Mouse (Mus musculus) heart, embryonic 10.5 days (tissue): Measurements from ENCODE around the gene Garnl3. TPM values are rescaled to one million over a fixed set of nuclear protein-coding genes. Genes with fewer than 3 reads are reported as not detected.

Experiments
- DNase-seq: peaks from one replicate; pipeline ENCODE4 v3.0.0-alpha.2; 2017; ENCODE audit warnings: low spot score
- H3K27ac ChIP-seq: fragments of 300-500 bp; sonication (generic); 2 replicates; pipeline ENCODE4 v1.5.1; 2016; ENCODE audit warnings: mild to moderate bottlenecking
- H3K27me3 ChIP-seq: fragments of 300-500 bp; sonication (generic); 2 replicates; pipeline ENCODE4 v1.6.1; 2016; ENCODE audit warnings: mild to moderate bottlenecking; ENCODE audit not compliant: poor library complexity, insufficient read depth, severe bottlenecking
- H3K36me3 ChIP-seq: fragments of 300-500 bp; sonication (generic); 2 replicates; pipeline ENCODE4 v1.6.1; 2016; ENCODE audit warnings: mild to moderate bottlenecking, moderate library complexity
- H3K4me1 ChIP-seq: fragments of 300-500 bp; sonication (generic); 2 replicates; pipeline ENCODE4 v1.6.1; 2016; ENCODE audit warnings: mild to moderate bottlenecking
- H3K4me3 ChIP-seq: fragments of 300-500 bp; sonication (generic); 2 replicates; pipeline ENCODE4 v1.5.1; 2016; ENCODE audit warnings: mild to moderate bottlenecking, moderate library complexity
- H3K9me3 ChIP-seq: fragments of 300-500 bp; sonication (generic); 2 replicates; pipeline ENCODE4 v1.6.1; 2016; ENCODE audit warnings: mild to moderate bottlenecking, moderate library complexity
- WGBS: fragments of 180-500 bp; shearing (Covaris S2); methylation state at CpG from one replicate; pipeline ENCODE4 v1.1.7; 2016; 5-methylcytosine and 5-hydroxymethylcytosine counted together
- polyA plus RNA-seq: library from polyadenylated mRNA; unstranded; fragments of >200 nt; fragmentation: Nextera tagmentation; extraction: Ambion mirVana; gene quantifications from 2 replicates; pipeline ENCODE4 v1.2.1, GENCODE M21; 2016

Garnl3 gene
- polyA plus RNA-seq, 1 experiment from 2014 or later: 10.5 TPM

GRCm38 (mm10) chr2:33065610-33066009 lies 65.8 kb downstream of the Garnl3 start:
- no peaks in the 10 kb centered on the region for H3K36me3 ChIP-seq
- no peak for DNase-seq
- H3K27me3 ChIP-seq: no peaks in the 10 kb centered on the region
- 69% methylated on average over 1 of the region's 1 CpGs for WGBS
- no peak overlapping the region for H3K4me3 ChIP-seq
- peaks cover 14% of the 10 kb centered on the region for H3K4me1 ChIP-seq
- H3K27ac ChIP-seq: no peak overlapping the region
- no peaks in the 10 kb centered on the region for H3K9me3 ChIP-seq

- Histone ChIP-seq H3K27me3 (no peaks in the 10 kb centered on the region), H3K4me3 (no peak overlapping the region), H3K9me3 (no peaks in the 10 kb centered on the region), H3K27ac (no peak overlapping the region), H3K36me3 (no peaks in the 10 kb centered on the region), H3K4me1 (peaks cover 7% of the 10 kb centered on the region)
- no peak for DNase-seq
- 59% methylated on average over 8 of the region's 8 CpGs for WGBS
Observed at GRCm38 (mm10) chr2:33062744-33063143, 68.7 kb downstream of the Garnl3 start.

GRCm38 (mm10) chr2:33058926-33059325 lies 72.5 kb downstream of the Garnl3 start:
- H3K27me3 ChIP-seq: no peaks in the 10 kb centered on the region
- no peak overlapping the region for H3K4me3 ChIP-seq
- H3K36me3 ChIP-seq: no peaks in the 10 kb centered on the region
- no peak overlapping the region for H3K27ac ChIP-seq
- DNase-seq: no peak
- no peaks in the 10 kb centered on the region for H3K9me3 ChIP-seq
- peaks cover 4% of the 10 kb centered on the region; the same call in 1 of the 2 replicates for H3K4me1 ChIP-seq
- WGBS: 82% methylated on average over 5 of the region's 5 CpGs

- H3K9me3 ChIP-seq: no peaks in the 10 kb centered on the region
- WGBS: 80% methylated on average over 7 of the region's 7 CpGs
- DNase-seq: no peak
- no peaks in the 10 kb centered on the region for H3K27me3 ChIP-seq
- H3K27ac ChIP-seq: no peak overlapping the region
- no peaks in the 10 kb centered on the region for H3K36me3 ChIP-seq
- peaks cover 6% of the 10 kb centered on the region; the same call in 1 of the 2 replicates for H3K4me1 ChIP-seq
- no peak overlapping the region for H3K4me3 ChIP-seq
Observed at GRCm38 (mm10) chr2:33057514-33057913, 73.9 kb downstream of the Garnl3 start.

- peaks cover 7% of the 10 kb centered on the region; the same call in 1 of the 2 replicates for H3K4me1 ChIP-seq
- H3K36me3 ChIP-seq: no peaks in the 10 kb centered on the region
- WGBS: 41% methylated on average over 10 of the region's 10 CpGs
- no peak overlapping the region for H3K27ac ChIP-seq
- H3K27me3 ChIP-seq: no peaks in the 10 kb centered on the region
- H3K9me3 ChIP-seq: no peaks in the 10 kb centered on the region
- no peak for DNase-seq
- H3K4me3 ChIP-seq: no peak overlapping the region
Observed at GRCm38 (mm10) chr2:33053966-33054365, 77.5 kb downstream of the Garnl3 start.

GRCm38 (mm10) chr2:33047360-33047759 lies 84.1 kb downstream of the Garnl3 start:
- DNase-seq: no peak
- H3K27me3 ChIP-seq: no peaks in the 10 kb centered on the region
- H3K4me1 ChIP-seq: peaks cover 30% of the 10 kb centered on the region
- no peak overlapping the region for H3K27ac ChIP-seq
- H3K36me3 ChIP-seq: no peaks in the 10 kb centered on the region
- WGBS: 40% methylated on average over 3 of the region's 3 CpGs
- no peaks in the 10 kb centered on the region for H3K9me3 ChIP-seq
- H3K4me3 ChIP-seq: no peak overlapping the region

GRCm38 (mm10) chr2:33046919-33047318 lies 84.5 kb downstream of the Garnl3 start:
- WGBS: 46% methylated on average over 5 of the region's 5 CpGs
- Histone ChIP-seq H3K4me3 (no peak overlapping the region), H3K27ac (0 out of 2 replicates have a peak overlapping the region, but pooled peaks have one; percentile 14), H3K27me3 (no peaks in the 10 kb centered on the region), H3K4me1 (peaks cover 32% of the 10 kb centered on the region), H3K9me3 (no peaks in the 10 kb centered on the region), H3K36me3 (no peaks in the 10 kb centered on the region)
- no peak for DNase-seq

GRCm38 (mm10) chr2:33045899-33046298 lies 85.6 kb downstream of the Garnl3 start:
- Histone ChIP-seq H3K27me3 (no peaks in the 10 kb centered on the region), H3K4me3 (no peak overlapping the region), H3K27ac (no peak overlapping the region), H3K4me1 (peaks cover 40% of the 10 kb centered on the region), H3K9me3 (no peaks in the 10 kb centered on the region), H3K36me3 (no peaks in the 10 kb centered on the region)
- WGBS: 37% methylated on average over 3 of the region's 3 CpGs
- DNase-seq: no peak

- WGBS: 82% methylated on average over 6 of the region's 6 CpGs
- Histone ChIP-seq H3K27me3 (no peaks in the 10 kb centered on the region), H3K36me3 (no peaks in the 10 kb centered on the region), H3K4me3 (no peak overlapping the region), H3K27ac (no peak overlapping the region), H3K9me3 (no peaks in the 10 kb centered on the region), H3K4me1 (peaks cover 28% of the 10 kb centered on the region)
- DNase-seq: no peak
Observed at GRCm38 (mm10) chr2:33042781-33043180, 88.7 kb downstream of the Garnl3 start.

- Histone ChIP-seq H3K4me3 (no peak overlapping the region), H3K9me3 (no peaks in the 10 kb centered on the region), H3K27ac (no peak overlapping the region), H3K36me3 (no peaks in the 10 kb centered on the region), H3K27me3 (no peaks in the 10 kb centered on the region), H3K4me1 (peaks cover 19% of the 10 kb centered on the region)
- 45% methylated on average over 3 of the region's 3 CpGs for WGBS
- no peak for DNase-seq
Observed at GRCm38 (mm10) chr2:33041571-33041970, 89.9 kb downstream of the Garnl3 start.

- H3K9me3 ChIP-seq: no peaks in the 10 kb centered on the region
- no peaks in the 10 kb centered on the region for H3K27me3 ChIP-seq
- H3K27ac ChIP-seq: no peak overlapping the region
- no peak for DNase-seq
- H3K4me3 ChIP-seq: no peak overlapping the region
- H3K4me1 ChIP-seq: peaks cover 10% of the 10 kb centered on the region
- no peaks in the 10 kb centered on the region for H3K36me3 ChIP-seq
- WGBS: 64% methylated on average over 1 of the region's 1 CpGs
Observed at GRCm38 (mm10) chr2:33037429-33037828, 94.0 kb downstream of the Garnl3 start.

GRCm38 (mm10) chr2:33035297-33035696 lies 96.2 kb downstream of the Garnl3 start:
- H3K27ac ChIP-seq: no peak overlapping the region
- H3K27me3 ChIP-seq: no peaks in the 10 kb centered on the region
- no peak for DNase-seq
- no peak overlapping the region for H3K4me3 ChIP-seq
- H3K36me3 ChIP-seq: 0 out of 2 replicates have a peak, but pooled peaks cover under 1% of the 10 kb centered on the region
- H3K4me1 ChIP-seq: no peaks in the 10 kb centered on the region
- 68% methylated on average over 1 of the region's 1 CpGs for WGBS
- H3K9me3 ChIP-seq: no peaks in the 10 kb centered on the region

- H3K4me1 ChIP-seq: no peaks in the 10 kb centered on the region
- DNase-seq: no peak
- no peaks in the 10 kb centered on the region for H3K9me3 ChIP-seq
- H3K27ac ChIP-seq: no peak overlapping the region
- WGBS: 91% methylated on average over 7 of the region's 7 CpGs
- H3K27me3 ChIP-seq: no peaks in the 10 kb centered on the region
- H3K36me3 ChIP-seq: 0 out of 2 replicates have a peak, but pooled peaks cover 7% of the 10 kb centered on the region
- no peak overlapping the region for H3K4me3 ChIP-seq
Observed at GRCm38 (mm10) chr2:33033281-33033680, 98.2 kb downstream of the Garnl3 start.

GRCm38 (mm10) chr2:33032391-33033062 lies 98.9 kb downstream of the Garnl3 start:
- no peaks in the 10 kb centered on the region for H3K4me1 ChIP-seq
- H3K36me3 ChIP-seq: 0 out of 2 replicates have a peak, but pooled peaks cover 7% of the 10 kb centered on the region
- no peak for DNase-seq
- WGBS: 71% methylated on average over 5 of the region's 5 CpGs
- no peak overlapping the region for H3K27ac ChIP-seq
- no peak overlapping the region for H3K4me3 ChIP-seq
- no peaks in the 10 kb centered on the region for H3K27me3 ChIP-seq
- no peaks in the 10 kb centered on the region for H3K9me3 ChIP-seq
